Mouse (Mus musculus) midbrain, postnatal 0 days (tissue): ENCODE data around the gene Spesp1. TPM values are rescaled to one million over a fixed set of nuclear protein-coding genes. Genes with fewer than 3 reads are reported as not detected.

Source experiments
- ATAC-seq: fragments of 200-750 bp; cut with Nextera tagmentation; 2 replicates; pipeline ENCODE4 v1.8.0; 2017; ENCODE audit warnings: moderate number of reproducible peaks, mild to moderate bottlenecking, moderate TSS enrichment, moderate library complexity; ENCODE audit not compliant: low FRiP score
- DNase-seq: peaks from one replicate; pipeline ENCODE4 v3.0.0-alpha.2; 2015; ENCODE audit warnings: low spot score
- H3K27ac ChIP-seq: fragments of 300-500 bp; sonication (generic); 2 replicates; pipeline ENCODE4 v1.5.1; 2014; ENCODE audit warnings: low read depth, mild to moderate bottlenecking, low read length, mixed read lengths
- H3K27me3 ChIP-seq: fragments of 300-500 bp; sonication (generic); 2 replicates; pipeline ENCODE4 v1.6.1; 2014; ENCODE audit warnings: low read length, control low read depth, mixed read lengths; ENCODE audit not compliant: insufficient read depth
- H3K36me3 ChIP-seq: fragments of 300-500 bp; sonication (generic); 2 replicates; pipeline ENCODE4 v1.6.1; 2014; ENCODE audit warnings: low read length, control low read depth, mixed read lengths; ENCODE audit not compliant: insufficient read depth
- H3K4me1 ChIP-seq: fragments of 300-500 bp; sonication (generic); 2 replicates; pipeline ENCODE4 v1.6.1; 2014; ENCODE audit warnings: mild to moderate bottlenecking, control low read depth, antibody characterized with exemption, low read length, mixed read lengths; ENCODE audit not compliant: insufficient read depth
- H3K4me2 ChIP-seq: fragments of 300-500 bp; sonication (generic); 2 replicates; pipeline ENCODE4 v1.6.1; 2014; ENCODE audit warnings: low read depth, mild to moderate bottlenecking, low read length, mixed read lengths; ENCODE audit not compliant: poor library complexity, severe bottlenecking
- H3K4me3 ChIP-seq: fragments of 300-500 bp; sonication (generic); 2 replicates; pipeline ENCODE4 v1.5.1; 2014; ENCODE audit warnings: low read depth, mild to moderate bottlenecking, low read length, moderate library complexity
- H3K9ac ChIP-seq: fragments of 300-500 bp; sonication (generic); replicated peaks from 2 replicates; pipeline ENCODE4 v1.6.1; 2014; ENCODE audit warnings: mild to moderate bottlenecking, low read length, moderate library complexity, mixed read lengths; ENCODE audit not compliant: poor library complexity, severe bottlenecking
- H3K9me3 ChIP-seq: fragments of 300-500 bp; sonication (generic); 2 replicates; pipeline ENCODE4 v1.6.1; 2016; ENCODE audit warnings: low read length, control low read depth
- CTCF ChIP-seq: IDR thresholded peaks from 2 replicates; pipeline ENCODE4 v1.5.1; 2016; ENCODE audit warnings: antibody characterized with exemption, mild to moderate bottlenecking
- WGBS: fragments of 180-500 bp; shearing (Covaris S2); extraction: QIAGEN DNeasy Blood & Tissue Kit; methylation state at CpG from one replicate; pipeline ENCODE4 v1.1.7; 2014; 5-methylcytosine and 5-hydroxymethylcytosine counted together
- polyA plus RNA-seq: library from polyadenylated mRNA; unstranded; fragments of >200 nt; fragmentation: Nextera tagmentation; extraction: Ambion mirVana; gene quantifications from 2 replicates; pipeline ENCODE4 v1.2.1, GENCODE M21; 2015
- total RNA-seq: library from RNA; depleted of rRNA; stranded (reverse); fragments of >200 nt; gene quantifications from 2 replicates; pipeline ENCODE4 v1.2.3, GENCODE M21; 2014

Gene Spesp1
- total and polyA plus RNA-seq, 2 experiments from 2014 or later = not detected

- Histone ChIP-seq H3K27me3 (no peaks in the 10 kb centered on the region), H3K4me2 (no peak overlapping the region), H3K4me3 (no peak overlapping the region), H3K9ac (no peak overlapping the region), H3K36me3 (no peaks in the 10 kb centered on the region), H3K27ac (no peak overlapping the region), H3K4me1 (no peaks in the 10 kb centered on the region), H3K9me3 (no peaks in the 10 kb centered on the region)
- peak; percentile 89 for DNase-seq
- peak; percentile 97 for TF ChIP-seq CTCF
- WGBS = 32% methylated on average over 7 of the region's 7 CpGs
- ATAC-seq = no peak
Measured at GRCm38 (mm10) chr9:62295006-62295698, 13.1 kb upstream of the Spesp1 start.

- Histone ChIP-seq H3K9me3 (no peaks in the 10 kb centered on the region), H3K4me3 (no peak overlapping the region), H3K27me3 (no peaks in the 10 kb centered on the region), H3K4me1 (no peaks in the 10 kb centered on the region), H3K36me3 (no peaks in the 10 kb centered on the region), H3K27ac (no peak overlapping the region), H3K4me2 (no peak overlapping the region), H3K9ac (no peak overlapping the region)
- WGBS = 80% methylated on average over 4 of the region's 4 CpGs
- TF ChIP-seq CTCF = no peak
- no peak for ATAC-seq
- DNase-seq = no peak
Measured at GRCm38 (mm10) chr9:62287633-62288025, 5.6 kb upstream of the Spesp1 start.

GRCm38 (mm10) chr9:62286967-62287632 lies 5.1 kb upstream of the Spesp1 start:
- no peak for ATAC-seq
- Histone ChIP-seq H3K27ac (no peak overlapping the region), H3K4me2 (no peak overlapping the region), H3K36me3 (no peaks in the 10 kb centered on the region), H3K4me3 (no peak overlapping the region), H3K9me3 (no peaks in the 10 kb centered on the region), H3K9ac (no peak overlapping the region), H3K27me3 (no peaks in the 10 kb centered on the region), H3K4me1 (no peaks in the 10 kb centered on the region)
- TF ChIP-seq CTCF = peak; percentile 93
- DNase-seq = peak; percentile 91
- 26% methylated on average over 4 of the region's 4 CpGs for WGBS

GRCm38 (mm10) chr9:62284266-62284665 lies 2.3 kb upstream of the Spesp1 start:
- DNase-seq = no peak
- H3K27ac ChIP-seq = no peak overlapping the region

GRCm38 (mm10) chr9:62276899-62277298 lies 5.1 kb downstream of the Spesp1 start:
- Histone ChIP-seq H3K4me3 (no peak overlapping the region), H3K36me3 (no peaks in the 10 kb centered on the region), H3K9me3 (no peaks in the 10 kb centered on the region), H3K4me1 (no peaks in the 10 kb centered on the region), H3K27me3 (no peaks in the 10 kb centered on the region), H3K9ac (no peak overlapping the region), H3K27ac (no peak overlapping the region), H3K4me2 (no peak overlapping the region)
- TF ChIP-seq CTCF = no peak
- peak; percentile 12 for DNase-seq
- 54% methylated on average over 4 of the region's 4 CpGs for WGBS
- ATAC-seq = no peak

More at GRCm38 (mm10) chr9:62284266-62284665, 2.3 kb upstream of the Spesp1 start:
- no peak overlapping the region for H3K4me3 ChIP-seq
- no peak for ATAC-seq
- H3K36me3 ChIP-seq = no peaks in the 10 kb centered on the region
- no peak overlapping the region for H3K4me2 ChIP-seq
- H3K4me1 ChIP-seq = no peaks in the 10 kb centered on the region
- no peaks in the 10 kb centered on the region for H3K9me3 ChIP-seq
- no peaks in the 10 kb centered on the region for H3K27me3 ChIP-seq
- WGBS = 68% methylated on average over 7 of the region's 7 CpGs
- no peak for TF ChIP-seq CTCF
- H3K9ac ChIP-seq = no peak overlapping the region

GRCm38 (mm10) chr9:62270775-62271399 lies 11.1 kb downstream of the Spesp1 start:
- DNase-seq (no peak), ATAC-seq (no peak)
- H3K36me3 ChIP-seq = no peaks in the 10 kb centered on the region
- no peak overlapping the region for H3K4me3 ChIP-seq
- no peaks in the 10 kb centered on the region for H3K4me1 ChIP-seq
- no peak overlapping the region for H3K9ac ChIP-seq
- no peaks in the 10 kb centered on the region for H3K9me3 ChIP-seq
- no peak overlapping the region for H3K4me2 ChIP-seq
- WGBS = 67% methylated on average over 7 of the region's 7 CpGs
- TF ChIP-seq CTCF = no peak
- H3K27ac ChIP-seq = no peak overlapping the region
- no peaks in the 10 kb centered on the region for H3K27me3 ChIP-seq
